Mouse (Mus musculus) T-helper 2 cell (primary cell): ENCODE results near the gene Card10.

Experiments
- in situ Hi-C: fragments of 300-600 bp; cut with MboI, MseI; formaldehyde crosslinking; loops from one replicate; pipeline ENCODE4 v1.15.1; 2025; ENCODE audit warnings: high pct_unique_total_duplicates

Card10 gene

GRCm38 (mm10) chr15:78736181-78736579, 66.7 kb downstream of the Card10 start:
- in situ Hi-C loops, result no loop called here

- in situ Hi-C loops, result no loop called here
These were observed 67.2 kb downstream of the Card10 start for GRCm38 (mm10) chr15:78735431-78736180.

- in situ Hi-C loops, result no loop called here
These were observed 71.0 kb downstream of the Card10 start for GRCm38 (mm10) chr15:78731830-78732229.

GRCm38 (mm10) chr15:78730315-78731049, 72.4 kb downstream of the Card10 start:
- in situ Hi-C loops, result no loop called here

GRCm38 (mm10) chr15:78726697-78727096, 76.1 kb downstream of the Card10 start:
- in situ Hi-C loops, result no loop called here
